Mouse (Mus musculus) spleen, embryonic (tissue): ENCODE measurements around the gene Rxfp4.

ENCODE experiments used
- CTCF ChIA-PET: fragments of 350-600 bp; sonication (Branson Sonifier 250); formaldehyde crosslinking; loops from one replicate; lab custom pipeline; 2022; lab: Charles Lee

Gene Rxfp4

DNA sequence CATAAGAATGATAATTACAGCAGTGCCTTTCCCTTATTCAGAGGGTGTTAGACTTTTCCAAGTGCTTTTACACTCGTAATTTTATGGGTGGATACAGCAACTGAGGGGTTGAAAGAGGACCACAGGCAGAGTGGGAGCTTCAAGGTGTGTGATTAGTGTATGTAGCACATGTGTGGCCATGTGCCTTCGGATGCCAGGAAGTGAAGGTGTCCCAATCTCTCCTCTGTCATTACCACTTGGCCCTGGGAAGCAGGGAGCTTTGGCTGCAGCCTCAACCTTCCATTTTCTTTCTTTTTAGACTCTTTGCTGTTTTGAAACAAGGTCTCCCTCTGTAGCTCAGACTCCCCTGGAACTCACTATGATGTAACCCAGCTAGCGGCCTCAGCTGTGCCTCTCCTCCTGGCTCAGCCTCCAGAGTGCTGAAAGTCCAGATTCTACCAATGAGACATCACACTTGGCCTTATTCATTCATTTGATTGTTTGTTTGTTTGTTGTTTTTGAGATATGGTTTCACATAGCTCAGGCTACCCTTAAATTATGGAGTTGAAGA, 35.9 kb downstream of the Rxfp4 start:
- CTCF ChIA-PET, result no interaction called here

DNA sequence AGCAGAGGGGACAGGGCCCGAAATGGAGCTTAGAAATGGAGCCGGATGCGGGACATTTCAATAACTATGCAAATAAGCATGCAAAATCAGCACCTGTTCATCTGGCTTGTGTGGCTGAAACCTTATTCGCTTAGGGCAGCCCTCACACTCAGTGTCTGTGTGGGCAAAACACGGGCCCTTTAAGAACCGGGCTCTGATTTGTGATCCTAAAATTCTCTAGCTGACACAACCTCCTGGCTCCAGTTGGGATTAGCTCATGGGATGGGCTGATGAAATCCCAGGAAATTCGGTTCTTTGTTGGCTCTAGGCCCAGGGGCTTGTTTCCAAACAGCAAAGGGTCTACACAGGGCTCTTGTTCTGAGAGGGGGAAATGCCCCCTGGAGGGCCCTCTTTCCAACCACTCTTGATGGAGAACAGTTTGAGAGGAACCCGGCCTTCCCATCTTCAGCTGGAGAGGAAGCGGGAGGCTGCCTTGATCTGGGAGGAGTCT, 37.0 kb downstream of the Rxfp4 start:
- CTCF ChIA-PET, result no interaction called here

DNA sequence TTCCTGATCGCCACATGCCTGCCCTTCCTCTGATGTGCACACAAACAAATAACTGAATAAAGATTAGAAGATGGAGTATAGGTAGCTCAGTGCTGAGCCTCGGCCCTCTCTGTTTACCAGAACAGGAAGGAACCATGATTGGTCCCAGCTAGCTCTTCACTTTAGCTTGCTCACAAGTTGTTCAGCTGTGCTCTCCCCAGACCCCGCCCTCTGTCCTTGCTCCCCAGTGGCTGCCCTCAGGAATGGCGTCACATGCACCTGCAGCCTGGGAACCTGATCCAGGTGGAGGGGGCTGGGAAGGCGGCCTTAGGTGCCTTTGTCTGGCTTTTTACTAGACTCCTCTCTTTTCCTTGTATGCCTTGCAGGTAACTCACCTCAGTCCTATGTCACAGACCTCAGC, 37.8 kb downstream of the Rxfp4 start:
- CTCF ChIA-PET, result no interaction called here

DNA sequence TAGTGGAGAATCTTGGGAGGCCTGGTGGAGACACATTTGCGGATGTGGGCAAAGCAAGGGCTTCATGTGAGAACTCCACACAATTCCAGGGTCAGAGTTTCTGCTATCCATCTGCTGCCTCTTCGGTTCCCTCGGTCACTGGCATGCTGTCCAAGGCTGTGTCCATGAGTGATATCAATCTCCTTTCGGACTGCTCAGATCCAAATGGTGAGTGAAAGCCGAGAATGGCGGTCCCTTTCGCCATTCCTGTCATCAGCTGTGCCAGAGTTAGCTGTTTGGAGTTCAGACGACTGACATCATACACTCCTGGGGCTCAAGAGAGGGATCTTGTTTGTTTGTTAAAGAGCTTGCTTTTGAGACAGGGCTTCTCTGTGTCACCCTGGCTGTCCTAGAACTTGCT, 38.5 kb downstream of the Rxfp4 start:
- CTCF ChIA-PET, result no interaction called here

DNA sequence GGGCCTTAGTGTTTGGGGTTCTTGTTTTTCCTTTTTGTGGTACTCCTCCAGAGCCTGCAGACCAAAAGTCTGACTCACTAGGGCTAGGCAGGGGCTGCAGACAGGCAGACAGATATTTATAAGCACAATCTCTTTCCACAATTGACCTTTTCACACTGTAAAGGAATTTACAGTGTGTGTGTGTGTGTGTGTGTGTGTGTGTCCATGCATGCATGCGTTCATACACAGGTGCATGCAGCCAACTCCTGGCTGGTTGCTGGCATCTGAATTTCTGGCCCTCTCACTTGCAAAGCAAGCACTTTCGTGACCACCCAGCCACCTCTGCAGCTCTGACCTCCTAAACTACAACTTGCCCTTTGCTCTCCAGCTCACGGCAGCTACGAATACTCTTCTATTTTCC, 43.9 kb downstream of the Rxfp4 start:
- CTCF ChIA-PET, result no interaction called here

DNA sequence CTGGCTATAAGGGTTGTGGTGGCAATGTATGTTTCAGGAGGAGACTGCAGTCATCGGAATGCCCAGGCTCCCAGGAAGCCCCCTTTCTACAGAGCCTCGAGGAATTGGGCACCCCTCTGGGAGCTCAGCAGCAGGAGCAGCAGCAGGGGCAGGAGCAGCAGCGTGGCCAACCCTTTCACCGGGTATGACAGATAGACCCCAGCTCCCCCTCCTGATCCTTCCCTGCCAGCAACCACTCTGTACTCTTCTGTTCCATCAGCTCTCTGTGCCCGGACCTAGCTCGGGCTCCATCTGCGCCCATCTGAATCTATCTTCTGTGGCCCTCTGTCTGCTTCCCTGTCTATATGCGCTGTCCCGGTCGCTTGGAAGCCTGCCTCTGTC, 45.2 kb downstream of the Rxfp4 start:
- CTCF ChIA-PET, result interaction anchor here (0.7 to 3.0 kb wide), 5 partner anchors 13 to 33 kb away, joined by 3 to 7 read pairs (median 3); no protein-coding TSS in a partner anchor

DNA sequence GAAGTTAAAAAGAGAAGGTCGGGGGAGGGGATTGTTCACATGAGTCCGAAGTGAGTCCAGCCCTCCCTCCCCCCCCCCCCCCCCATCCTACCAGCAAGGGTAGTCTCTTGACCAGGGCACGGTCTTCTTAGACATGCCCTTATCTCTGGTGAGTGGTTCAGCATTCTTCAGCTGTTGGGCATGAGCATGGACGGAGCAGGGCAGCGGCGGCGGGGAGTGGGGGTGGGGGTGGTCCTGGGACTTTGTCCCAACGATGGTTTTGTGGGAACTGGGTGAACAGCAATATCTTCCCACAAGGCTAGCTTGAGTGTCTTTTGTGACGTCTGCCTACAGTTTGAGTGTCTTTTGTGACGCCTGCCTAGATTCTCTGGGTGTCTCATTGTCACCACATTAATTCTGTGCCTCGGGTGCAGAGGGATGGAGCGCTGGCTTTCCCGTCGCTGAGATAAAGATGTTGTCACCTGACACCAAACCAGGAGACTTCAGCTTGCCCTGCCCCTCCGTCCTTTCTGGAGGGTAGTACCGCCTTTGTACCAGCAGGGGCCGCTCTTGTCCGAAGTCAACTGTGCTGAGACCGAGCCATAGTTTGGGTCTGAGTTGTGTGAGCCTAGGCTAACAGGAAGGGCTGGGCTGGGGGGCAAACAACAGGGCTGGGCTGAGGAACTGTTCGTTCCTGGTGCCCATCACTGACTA, 45.7 kb downstream of the Rxfp4 start:
- CTCF ChIA-PET, result interaction anchor here (0.7 to 3.0 kb wide), 5 partner anchors 13 to 33 kb away, joined by 3 to 7 read pairs (median 3); no protein-coding TSS in a partner anchor

DNA sequence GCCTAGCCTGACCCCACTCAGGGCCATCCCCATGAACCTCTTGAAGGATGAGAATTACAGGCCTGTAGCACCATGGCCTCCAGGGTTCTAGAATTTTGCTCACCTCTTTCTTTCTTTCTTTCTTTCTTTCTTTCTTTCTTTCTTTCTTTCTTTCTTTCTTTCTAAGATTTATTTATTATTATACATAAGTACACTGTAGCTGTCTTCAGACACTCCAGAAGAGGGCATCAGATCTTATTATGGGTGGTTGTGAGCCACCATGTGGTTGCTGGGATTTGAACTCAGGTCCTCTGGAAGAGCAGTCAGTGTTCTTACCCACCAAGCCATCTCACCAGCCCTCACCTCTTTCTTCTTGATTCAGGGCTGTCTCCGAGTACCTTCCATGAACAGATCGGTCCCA, 47.3 kb downstream of the Rxfp4 start, which contains the start of gene Arhgef2:
TSS of gene Arhgef2 (plus strand) at position 301 of the 400 bp plus-strand sequence.
- CTCF ChIA-PET, result interaction anchor here (3.0 kb wide), 1 partner anchor 26 kb away, joined by 7 read pairs; no protein-coding TSS in a partner anchor

DNA sequence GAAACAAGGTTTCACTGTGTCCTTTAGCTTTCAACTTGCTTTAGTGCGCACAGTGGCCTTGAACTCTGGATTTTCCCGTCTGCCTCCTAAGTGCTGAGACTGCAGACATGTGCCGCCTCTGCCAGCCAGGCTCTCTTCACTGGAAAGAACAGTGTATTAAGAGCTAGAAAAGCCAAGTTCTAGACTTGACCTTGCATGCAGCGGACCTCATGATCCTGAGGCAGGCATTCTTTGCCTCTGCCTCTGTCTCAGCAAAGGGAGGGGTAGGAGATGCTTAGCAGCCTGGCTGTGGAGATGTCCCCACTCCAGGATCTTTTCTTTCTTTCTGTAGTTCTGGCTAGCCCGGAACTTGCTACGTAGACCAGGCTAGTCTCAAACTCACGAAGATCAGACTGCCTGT, 48.1 kb downstream of the Rxfp4 start:
- CTCF ChIA-PET, result interaction anchor here (1.7 kb wide), 1 partner anchor 11 kb away, joined by 5 read pairs; no protein-coding TSS in a partner anchor

DNA sequence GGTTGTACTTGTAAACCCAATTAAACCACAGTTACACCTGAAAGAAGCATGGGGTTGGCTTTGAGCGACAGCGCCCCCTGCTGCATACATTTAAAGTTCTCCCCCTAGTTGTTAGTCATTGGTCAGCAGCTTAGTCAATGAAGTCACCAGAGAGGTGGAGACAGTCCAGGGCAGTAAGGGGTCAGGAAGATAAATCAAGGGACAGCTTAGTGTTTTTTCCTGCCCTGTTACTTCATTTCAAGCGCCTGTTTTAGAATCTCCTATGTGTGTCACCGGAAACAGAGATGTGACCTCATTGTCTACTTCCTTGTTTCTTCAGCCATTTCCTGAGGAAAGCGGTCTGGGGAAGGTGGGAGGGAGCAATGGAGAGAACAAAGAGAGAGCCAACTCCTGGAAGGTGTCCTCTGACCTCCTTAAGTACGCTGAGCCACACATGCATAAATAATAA, 49.2 kb downstream of the Rxfp4 start:
- CTCF ChIA-PET, result interaction anchor here (0.8 to 1.7 kb wide), 2 partner anchors 10 to 47 kb away, joined by 5 to 12 read pairs; no protein-coding TSS in a partner anchor

DNA sequence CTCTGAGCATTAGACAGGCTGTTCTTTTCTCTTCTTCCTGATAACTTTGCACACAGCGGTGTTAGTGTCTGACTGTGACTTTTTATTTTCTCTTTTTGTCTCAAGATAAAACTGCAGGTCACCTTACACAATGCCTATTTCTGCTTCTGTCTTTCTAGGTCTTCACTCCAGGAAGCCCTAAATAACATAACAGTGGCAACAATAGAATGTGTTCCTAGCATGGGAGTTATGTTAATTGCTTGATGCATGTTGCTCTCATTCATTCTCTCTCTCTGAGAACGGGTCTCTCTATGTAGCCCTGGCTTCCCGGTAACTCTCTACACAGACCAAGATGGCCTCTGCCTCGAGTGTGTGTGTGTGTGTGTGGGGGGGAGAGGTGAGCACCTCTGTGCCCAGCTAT, 50.5 kb downstream of the Rxfp4 start:
- CTCF ChIA-PET, result interaction anchor here (0.7 kb wide), 1 partner anchor 60 kb away, joined by 5 read pairs; no protein-coding TSS in a partner anchor
